Mouse (Mus musculus) embryonic facial prominence, embryonic 14.5 days (tissue): ENCODE data around the gene Il12a. TPM values are rescaled to one million over a fixed set of nuclear protein-coding genes. Genes with fewer than 3 reads are reported as not detected.

ENCODE experiments used
- ATAC-seq: fragments of 200-750 bp; cut with Nextera tagmentation; 2 replicates; pipeline ENCODE4 v1.8.0; 2017; ENCODE audit warnings: low read depth, moderate number of reproducible peaks, moderate TSS enrichment
- DNase-seq: peaks from one replicate; pipeline ENCODE4 v3.0.0-alpha.2; 2015; ENCODE audit warnings: low spot score
- H3K27ac ChIP-seq: fragments of 300-500 bp; sonication (generic); replicated peaks from 2 replicates; pipeline ENCODE4 v1.5.1; 2014; ENCODE audit warnings: low read depth, mild to moderate bottlenecking, low read length, moderate library complexity
- H3K27me3 ChIP-seq: fragments of 300-500 bp; sonication (generic); replicated peaks from 2 replicates; pipeline ENCODE4 v1.6.1; 2014; ENCODE audit warnings: low read length; ENCODE audit not compliant: control insufficient read depth, insufficient read depth
- H3K36me3 ChIP-seq: fragments of 300-500 bp; sonication (generic); 2 replicates; pipeline ENCODE4 v1.6.1; 2014; ENCODE audit warnings: low read length, mixed read lengths; ENCODE audit not compliant: control insufficient read depth, insufficient read depth
- H3K4me1 ChIP-seq: fragments of 300-500 bp; sonication (generic); 2 replicates; pipeline ENCODE4 v1.6.1; 2014; ENCODE audit warnings: antibody characterized with exemption, low read length; ENCODE audit not compliant: control insufficient read depth, insufficient read depth
- H3K4me2 ChIP-seq: fragments of 300-500 bp; sonication (generic); 2 replicates; pipeline ENCODE4 v1.6.1; 2014; ENCODE audit warnings: low read depth, mild to moderate bottlenecking, low read length, moderate library complexity, mixed read lengths
- H3K4me3 ChIP-seq: fragments of 300-500 bp; sonication (generic); 2 replicates; pipeline ENCODE4 v1.5.1; 2014; ENCODE audit warnings: low read depth, mild to moderate bottlenecking, low read length
- H3K9ac ChIP-seq: fragments of 300-500 bp; sonication (generic); 2 replicates; pipeline ENCODE4 v1.6.1; 2014; ENCODE audit warnings: low read depth, mild to moderate bottlenecking, low read length, moderate library complexity, mixed read lengths
- H3K9me3 ChIP-seq: fragments of 300-500 bp; sonication (generic); 2 replicates; pipeline ENCODE4 v1.6.1; 2016; ENCODE audit warnings: low read length; ENCODE audit not compliant: control insufficient read depth
- WGBS: fragments of 180-500 bp; shearing (Covaris S2); extraction: QIAGEN DNeasy Blood & Tissue Kit; methylation state at CpG from one replicate; pipeline ENCODE4 v1.1.7; 2014; 5-methylcytosine and 5-hydroxymethylcytosine counted together
- polyA plus RNA-seq: library from polyadenylated mRNA; unstranded; fragments of >200 nt; fragmentation: Nextera tagmentation; extraction: Ambion mirVana; gene quantifications from 2 replicates; pipeline ENCODE4 v1.2.1, GENCODE M21; 2014

Il12a gene
- polyA plus RNA-seq, 1 experiment from 2014 or later: 0.61 TPM

GRCm38 (mm10) chr3:68675980-68676678 lies 14.3 kb upstream of the Il12a start:
- Histone ChIP-seq H3K9ac (no peak overlapping the region), H3K4me2 (peak overlapping the region; percentile 48), H3K27ac (no peak overlapping the region), H3K27me3 (no peaks in the 10 kb centered on the region), H3K9me3 (0 out of 2 replicates have a peak, but pooled peaks cover 2% of the 10 kb centered on the region), H3K4me1 (peaks cover 6% of the 10 kb centered on the region; the same call in 1 of the 2 replicates), H3K36me3 (no peaks in the 10 kb centered on the region), H3K4me3 (no peak overlapping the region)
- WGBS: 64% methylated on average over 10 of the region's 10 CpGs
- no peak for ATAC-seq
- no peak for DNase-seq

- H3K4me2 ChIP-seq: peak overlapping the region; percentile 48
- H3K27ac ChIP-seq: no peak overlapping the region
- ATAC-seq: peak; percentile 82
- peaks cover 6% of the 10 kb centered on the region; the same call in 1 of the 2 replicates for H3K4me1 ChIP-seq
- peak overlapping the region; percentile 19 for H3K4me3 ChIP-seq
- WGBS: 33% methylated on average over 17 of the region's 17 CpGs
- no peaks in the 10 kb centered on the region for H3K27me3 ChIP-seq
- H3K9ac ChIP-seq: peak overlapping the region; percentile 42
- H3K9me3 ChIP-seq: 0 out of 2 replicates have a peak, but pooled peaks cover 2% of the 10 kb centered on the region
- H3K36me3 ChIP-seq: no peaks in the 10 kb centered on the region
- DNase-seq: peak; percentile 55
Measured at GRCm38 (mm10) chr3:68676831-68677303, 13.6 kb upstream of the Il12a start.

GRCm38 (mm10) chr3:68678805-68679585 lies 11.4 kb upstream of the Il12a start:
- ATAC-seq: no peak
- DNase-seq: no peak
- H3K4me2 ChIP-seq: no peak overlapping the region

GRCm38 (mm10) chr3:68683579-68683978 lies 6.9 kb upstream of the Il12a start:
- no peak overlapping the region for H3K4me2 ChIP-seq
- H3K27ac ChIP-seq: no peak overlapping the region
- no peaks in the 10 kb centered on the region for H3K36me3 ChIP-seq
- H3K27me3 ChIP-seq: no peaks in the 10 kb centered on the region
- no peaks in the 10 kb centered on the region for H3K4me1 ChIP-seq
- no peaks in the 10 kb centered on the region for H3K9me3 ChIP-seq
- H3K9ac ChIP-seq: no peak overlapping the region
- no peak for DNase-seq
- WGBS: 40% methylated on average over 2 of the region's 2 CpGs
- ATAC-seq: no peak
- no peak overlapping the region for H3K4me3 ChIP-seq

More at GRCm38 (mm10) chr3:68678805-68679585, 11.4 kb upstream of the Il12a start:
- Histone ChIP-seq H3K9ac (no peak overlapping the region), H3K9me3 (no peaks in the 10 kb centered on the region), H3K4me1 (peaks cover 6% of the 10 kb centered on the region; the same call in 1 of the 2 replicates), H3K27me3 (no peaks in the 10 kb centered on the region), H3K36me3 (no peaks in the 10 kb centered on the region), H3K4me3 (no peak overlapping the region), H3K27ac (no peak overlapping the region)
- 87% methylated on average over 9 of the region's 9 CpGs for WGBS

- no peak for ATAC-seq
- no peak overlapping the region for H3K27ac ChIP-seq
- DNase-seq: no peak
- no peaks in the 10 kb centered on the region for H3K9me3 ChIP-seq
- H3K27me3 ChIP-seq: no peaks in the 10 kb centered on the region
- H3K36me3 ChIP-seq: no peaks in the 10 kb centered on the region
- 83% methylated on average over 1 of the region's 1 CpGs for WGBS
- no peak overlapping the region for H3K4me2 ChIP-seq
- no peak overlapping the region for H3K4me3 ChIP-seq
- H3K9ac ChIP-seq: no peak overlapping the region
- H3K4me1 ChIP-seq: no peaks in the 10 kb centered on the region
Measured at GRCm38 (mm10) chr3:68684207-68684606, 6.2 kb upstream of the Il12a start.

- 58% methylated on average over 8 of the region's 8 CpGs for WGBS
- H3K27ac ChIP-seq: no peak overlapping the region
- no peak overlapping the region for H3K4me2 ChIP-seq
- DNase-seq: peak; percentile 68
- no peak for ATAC-seq
- no peaks in the 10 kb centered on the region for H3K36me3 ChIP-seq
- H3K27me3 ChIP-seq: no peaks in the 10 kb centered on the region
- H3K9ac ChIP-seq: no peak overlapping the region
- H3K4me3 ChIP-seq: no peak overlapping the region
- H3K4me1 ChIP-seq: no peaks in the 10 kb centered on the region
- no peaks in the 10 kb centered on the region for H3K9me3 ChIP-seq
Measured at GRCm38 (mm10) chr3:68686852-68687560, 3.4 kb upstream of the Il12a start.

- Histone ChIP-seq H3K9me3 (no peaks in the 10 kb centered on the region), H3K4me2 (no peak overlapping the region), H3K4me3 (no peak overlapping the region), H3K27me3 (no peaks in the 10 kb centered on the region), H3K4me1 (peaks cover 13% of the 10 kb centered on the region), H3K27ac (no peak overlapping the region), H3K36me3 (no peaks in the 10 kb centered on the region), H3K9ac (no peak overlapping the region)
- WGBS: 66% methylated on average over 7 of the region's 7 CpGs
- ATAC-seq (no peak), DNase-seq (no peak)
Measured at GRCm38 (mm10) chr3:68689346-68689745, 1.1 kb upstream of the Il12a start.

- DNase-seq (no peak), ATAC-seq (no peak)
- Histone ChIP-seq H3K27me3 (no peaks in the 10 kb centered on the region), H3K4me1 (peaks cover 13% of the 10 kb centered on the region), H3K9ac (no peak overlapping the region), H3K4me3 (no peak overlapping the region), H3K36me3 (no peaks in the 10 kb centered on the region), H3K27ac (no peak overlapping the region), H3K4me2 (no peak overlapping the region), H3K9me3 (no peaks in the 10 kb centered on the region)
- 81% methylated on average over 28 of the region's 28 CpGs for WGBS
Measured at GRCm38 (mm10) chr3:68691100-68691778, 795 bp downstream of the Il12a start.
